ENCODE assay signal across 25 mouse cellular contexts in the genomic region with DNA sequence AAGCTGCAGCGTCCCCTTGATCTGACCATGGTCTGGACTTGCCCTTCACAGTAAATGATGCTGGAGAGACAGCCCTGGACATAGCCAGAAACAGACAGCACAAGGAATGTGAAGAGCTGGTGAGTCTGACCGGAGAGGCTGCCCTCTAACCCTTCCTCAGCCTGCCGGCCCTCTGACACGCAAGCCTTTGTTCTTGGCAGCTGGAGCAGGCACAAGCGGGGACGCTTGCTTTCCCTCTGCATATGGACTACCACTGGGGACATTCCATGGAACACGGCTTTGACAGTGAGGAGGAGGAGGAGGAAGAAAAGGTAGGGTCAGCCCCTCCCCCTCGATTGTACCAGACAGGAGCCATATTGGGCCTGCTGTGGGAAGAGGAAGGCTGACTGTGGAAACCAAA.
"Had no signal": no experiment of that assay in that cellular context is flagged by ENCODE, and none has a peak within 500 bp of the region (broad histone marks: within the 10 kb centered on the region; RNA-seq: fewer than 3 reads in every experiment).

No protein-coding gene starts in this region.

- H3K4me3 ChIP-seq: layer of hippocampus, adult 2 months; limb, embryonic 10.5 days; limb, embryonic 13.5 days; liver, embryonic 12.5 days; liver, embryonic 15.5 days; lung, embryonic 15.5 days; megakaryocyte, embryonic 14.5 days; neural tube, embryonic 12.5 days had no signal

- H3K4me2 ChIP-seq: limb, embryonic 13.5 days; liver, embryonic 12.5 days; liver, embryonic 15.5 days; lung, embryonic 15.5 days; midbrain, embryonic 11.5 days; neural tube, embryonic 12.5 days had no signal

- H3K36me3 ChIP-seq: limb, embryonic 10.5 days; liver, embryonic 12.5 days; lung, embryonic 15.5 days had no signal

- ATAC-seq: liver, embryonic 12.5 days had no signal

- H3K4me1 ChIP-seq: liver, embryonic 15.5 days had no signal

- H3K9me3 ChIP-seq: limb, embryonic 10.5 days; limb, embryonic 13.5 days; liver, embryonic 12.5 days; liver, embryonic 15.5 days; lung, embryonic 15.5 days; neural tube, embryonic 12.5 days had no signal

- H3K9ac ChIP-seq: limb, embryonic 13.5 days; liver, embryonic 12.5 days; liver, embryonic 15.5 days; lung, embryonic 15.5 days; neural tube, embryonic 12.5 days had no signal

- DNase-seq: kidney, adult 18-20 months; kidney, postnatal 25 days; layer of hippocampus, adult 9-11 months; liver; lung, adult 18-20 months; lung, postnatal 10 days; lung, postnatal 36 days; midbrain, embryonic 14.5 days; right cerebral cortex, adult 18-20 months; right cerebral cortex, postnatal 14 days; right cerebral cortex, postnatal 4 days; thymus, adult 2 months; thymus, postnatal 14 days; thymus, postnatal 4 days had no signal

- H3K27ac ChIP-seq: kidney, postnatal 0 days; layer of hippocampus, adult 2 months; limb, embryonic 10.5 days; limb, embryonic 13.5 days; liver, embryonic 12.5 days; liver, embryonic 15.5 days; lung, embryonic 15.5 days; neural tube, embryonic 12.5 days; stomach, postnatal 0 days had no signal
